Mouse (Mus musculus) CH12.LX (cell line): ENCODE measurements around the gene Disp3. TPM values are rescaled to one million over a fixed set of nuclear protein-coding genes. Genes with fewer than 3 reads are reported as not detected.

ENCODE experiments used
- DNase-seq: peaks from one replicate; pipeline ENCODE4 v3.0.0-alpha.2; 2013; ENCODE audit errors: extremely low read depth
- H3K27ac ChIP-seq: 2 replicates; pipeline ENCODE4 v1.5.1; 2012; ENCODE audit warnings: low read depth, mild to moderate bottlenecking, control low read depth, moderate library complexity; ENCODE audit not compliant: insufficient read depth
- H3K27me3 ChIP-seq: replicated peaks from 2 replicates; pipeline ENCODE3; 2012; ENCODE audit warnings: inconsistent platforms
- H3K36me3 ChIP-seq, 2 experiments: replicated peaks in 1 of 2; 2 replicates each; pipeline versions ENCODE3 to v1.6.1; 2012; ENCODE audit warnings: inconsistent platforms in 1 of 2, low read length in 1 of 2, mild to moderate bottlenecking in 1 of 2, mixed read lengths in 1 of 2, moderate library complexity in 1 of 2; ENCODE audit not compliant: control insufficient read depth in 1 of 2, insufficient read depth in 1 of 2
- H3K4me1 ChIP-seq, 2 experiments: 2 replicates each; pipeline ENCODE4 v1.6.1; 2012; ENCODE audit warnings: inconsistent platforms in 1 of 2, moderate library complexity in 1 of 2; ENCODE audit not compliant: insufficient read depth in 2 of 2, control insufficient read depth in 1 of 2
- H3K4me2 ChIP-seq: 2 replicates; pipeline ENCODE4 v1.6.1; 2012; ENCODE audit warnings: low read depth, mild to moderate bottlenecking, control low read depth; ENCODE audit not compliant: poor library complexity, insufficient read depth, severe bottlenecking
- H3K4me3 ChIP-seq, 3 experiments: fragments of 150-350 bp in 1 of 3; sonication (generic) in 1 of 3; replicated peaks in 1 of 3; 2 replicates each; pipeline versions ENCODE3 to v1.5.1; 2011 to 2012; ENCODE audit warnings: low read depth in 2 of 3, low read length in 2 of 3, mild to moderate bottlenecking in 2 of 3, moderate library complexity in 2 of 3, control low read depth in 1 of 3, improper control_type of control experiment in 1 of 3, inconsistent platforms in 1 of 3, mixed read lengths in 1 of 3; ENCODE audit not compliant: poor library complexity in 1 of 3
- H3K79me2 ChIP-seq: replicated peaks from 2 replicates; pipeline ENCODE4 v1.6.1; 2012; ENCODE audit warnings: mild to moderate bottlenecking, moderate library complexity; ENCODE audit not compliant: control insufficient read depth, poor library complexity, insufficient read depth, severe bottlenecking; ENCODE audit errors: extremely low read depth
- H3K9ac ChIP-seq: 2 replicates; pipeline ENCODE4 v1.6.1; 2012; ENCODE audit warnings: low read depth, mild to moderate bottlenecking, control low read depth, moderate library complexity; ENCODE audit not compliant: insufficient read depth
- H3K9me3 ChIP-seq: replicated peaks from 2 replicates; pipeline ENCODE3; 2012; ENCODE audit warnings: low read length, inconsistent platforms, mixed read lengths
- CTCF ChIP-seq, 2 experiments: IDR thresholded peaks in 1 of 2; conservative IDR thresholded peaks in 1 of 2; 2 replicates each; pipeline ENCODE4 v1.5.1; 2011 to 2012; ENCODE audit warnings: low read depth in 2 of 2, low read length in 2 of 2, improper control_type of control experiment in 1 of 2, inconsistent platforms in 1 of 2, mild to moderate bottlenecking in 1 of 2, moderate library complexity in 1 of 2
- IRF4 ChIP-seq: IDR thresholded peaks from 2 replicates; pipeline ENCODE4 v1.6.1; 2014; ENCODE audit warnings: low read depth, mild to moderate bottlenecking, inconsistent platforms, low read length, improper control_type of control experiment
- JUND ChIP-seq: conservative IDR thresholded peaks from 2 replicates; pipeline ENCODE4 v1.6.1; 2011; ENCODE audit warnings: low read depth, low read length, improper control_type of control experiment
- POLR2A ChIP-seq: IDR thresholded peaks from 2 replicates; pipeline ENCODE4 v1.6.1; 2011; ENCODE audit warnings: low read depth, mild to moderate bottlenecking, improper control_type of control experiment, low read length
- SIN3A ChIP-seq: IDR thresholded peaks from 2 replicates; pipeline ENCODE4 v1.6.1; 2012; ENCODE audit warnings: low read length, improper control_type of control experiment, inconsistent platforms
- SMC3 ChIP-seq: IDR thresholded peaks from 2 replicates; pipeline ENCODE4 v1.6.1; 2011; ENCODE audit warnings: low read depth, low read length, improper control_type of control experiment
- UBTF ChIP-seq: IDR thresholded peaks from 2 replicates; pipeline ENCODE4 v1.6.1; 2012; ENCODE audit warnings: low read depth, mild to moderate bottlenecking, inconsistent platforms, low read length, improper control_type of control experiment, moderate library complexity
- ZKSCAN1 ChIP-seq: IDR thresholded peaks from 2 replicates; pipeline ENCODE4 v1.6.1; 2012; ENCODE audit warnings: low read depth, inconsistent platforms, low read length, improper control_type of control experiment, borderline replicate concordance
- dilution Hi-C: fragments of 300-500 bp; cut with MboI; formaldehyde crosslinking; loops from 2 replicates; pipeline ENCODE4 v1.14.3; 2020; ENCODE audit warnings: low sequenced_read_pairs; ENCODE audit not compliant: extremely low pct_unique_long_range_greater_than_20kb, extremely low pct_ligation_motif_present
- in situ Hi-C: fragments of 300-500 bp; cut with MboI; formaldehyde crosslinking; loops from 3 replicates; pipeline ENCODE4 v1.14.3; 2019; ENCODE audit warnings: low sequenced_read_pairs, low pct_ligation_motif_present, low pct_unique_long_range_greater_than_20kb, mixed read lengths
- polyA plus RNA-seq: library from polyadenylated mRNA; unstranded; fragments of >175 nt; gene quantifications from 2 replicates; pipeline ENCODE4 v1.2.1, GENCODE M21; 2012; ENCODE audit warnings: low read depth; ENCODE audit not compliant: insufficient read length
- total RNA-seq, 2 experiments: library from RNA; depleted of rRNA; stranded (reverse); fragments of 300-350 nt in 1 of 2; fragments of >200 nt in 1 of 2; gene quantifications; 2 replicates each; pipeline ENCODE4 v1.2.3; 2012 to 2014

The Disp3 gene
- total and polyA plus RNA-seq, 3 experiments = not detected

DNA sequence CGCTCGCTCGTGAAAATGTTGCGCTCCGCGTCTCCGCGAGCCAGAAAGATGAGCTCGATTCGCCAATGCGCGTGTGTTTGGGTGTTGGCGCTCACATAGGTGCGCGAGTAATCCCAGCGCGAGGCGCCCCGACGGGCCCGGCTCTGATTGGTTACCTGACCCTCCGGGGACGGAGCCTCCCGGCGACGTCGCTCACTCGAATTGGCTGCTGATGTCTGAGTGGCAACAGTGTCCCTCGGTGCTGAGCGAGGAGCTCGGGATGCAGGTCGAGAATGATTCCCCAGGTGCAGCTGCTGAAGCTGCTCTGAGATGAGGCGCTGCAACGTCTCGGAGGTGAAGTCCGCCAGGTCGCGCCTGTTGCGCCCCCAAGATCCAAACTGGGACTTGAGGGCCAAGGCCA lies 16.1 kb downstream of the Disp3 start:
- no peaks in the 10 kb centered on the region for H3K79me2 ChIP-seq
- H3K4me2 ChIP-seq = no peak overlapping the region
- no peak overlapping the region for H3K27ac ChIP-seq
- DNase-seq = no peak
- no peak overlapping the region for H3K4me3 ChIP-seq
- H3K9ac ChIP-seq = no peak overlapping the region
- H3K4me1 ChIP-seq = no peaks in the 10 kb centered on the region
- dilution Hi-C loops = no loop called here
- no peaks in the 10 kb centered on the region for H3K9me3 ChIP-seq
- H3K36me3 ChIP-seq = no peaks in the 10 kb centered on the region
- in situ Hi-C loops = no loop called here
- H3K27me3 ChIP-seq = peaks cover 55% of the 10 kb centered on the region
- TF ChIP-seq JUND = no peak

DNA sequence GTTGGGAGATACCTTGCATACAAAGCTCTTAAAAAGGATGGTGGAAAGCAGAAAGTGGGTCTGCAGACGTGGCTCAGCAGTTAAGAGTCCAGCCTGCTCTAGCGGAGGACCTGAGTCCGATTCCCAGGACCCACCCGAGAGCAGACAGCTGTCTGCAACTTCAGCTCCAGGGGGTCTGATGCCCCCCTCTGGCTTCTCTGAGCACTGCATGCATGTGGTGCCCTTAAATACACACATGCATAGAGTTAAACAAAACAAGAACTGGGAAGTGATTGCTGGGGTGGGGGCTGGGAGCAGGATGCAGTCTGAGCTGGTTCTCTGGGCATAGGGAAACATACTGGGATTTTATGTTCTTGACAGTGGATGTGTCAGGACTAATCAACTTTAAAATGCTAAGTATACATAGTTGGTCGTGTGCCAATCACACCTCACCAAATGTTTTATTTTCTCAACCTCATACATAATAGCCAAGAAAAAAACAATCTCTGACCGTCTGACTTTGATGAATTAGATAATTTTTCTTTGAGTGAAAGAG lies 20.7 kb downstream of the Disp3 start:
- Histone ChIP-seq H3K36me3 (no peaks in the 10 kb centered on the region), H3K4me3 (no peak overlapping the region), H3K9me3 (peaks cover 4% of the 10 kb centered on the region), H3K27me3 (peaks cover 22% of the 10 kb centered on the region), H3K4me2 (no peak overlapping the region), H3K9ac (no peak overlapping the region), H3K4me1 (no peaks in the 10 kb centered on the region), H3K79me2 (no peaks in the 10 kb centered on the region), H3K27ac (no peak overlapping the region)
- TF ChIP-seq ZKSCAN1 = no peak
- 0 out of 4 replicates have a peak, but pooled peaks of 1 of the 2 experiments have one; percentile 2 for TF ChIP-seq CTCF (conservative IDR thresholded peaks at IDR 0.05 in 1 of 2, IDR thresholded peaks at IDR 0.05 in 1 of 2; ENCODE audit: low read depth in 2 of 2, low read length in 2 of 2)
- TF ChIP-seq UBTF = no peak
- no peak for DNase-seq
- in situ Hi-C loops (no loop called here), dilution Hi-C loops (no loop called here)

DNA sequence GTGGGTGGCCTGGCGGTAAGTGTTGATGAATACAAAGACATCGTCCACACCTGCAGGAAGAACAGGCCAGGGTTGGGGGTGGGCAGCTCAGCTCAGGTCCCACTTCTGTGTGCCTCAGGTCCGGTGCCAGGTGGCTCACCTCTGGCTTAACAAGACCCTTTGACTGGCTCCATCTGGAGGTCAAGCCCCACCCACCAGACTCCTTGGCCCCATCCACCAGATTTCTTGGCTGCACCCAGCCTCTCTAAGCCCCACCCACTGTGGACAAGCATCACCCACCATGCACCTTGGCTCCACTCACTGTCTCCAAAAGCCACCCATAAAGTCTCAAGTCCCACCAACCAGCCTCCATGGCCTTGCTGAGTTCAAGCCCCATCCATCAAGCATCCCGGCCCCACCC lies 27.8 kb downstream of the Disp3 start:
- no peaks in the 10 kb centered on the region for H3K36me3 ChIP-seq
- no peak for DNase-seq
- dilution Hi-C loops (no loop called here), in situ Hi-C loops (no loop called here)
- no peak overlapping the region for H3K9ac ChIP-seq
- H3K27ac ChIP-seq = no peak overlapping the region
- H3K27me3 ChIP-seq = peaks cover 34% of the 10 kb centered on the region
- no peak overlapping the region for H3K4me2 ChIP-seq
- TF ChIP-seq POLR2A (no peak), SIN3A (no peak), SMC3 (no peak)
- TF ChIP-seq, all 38 proteins: peak for 0
- Histone ChIP-seq H3K4me3 (no peak overlapping the region), H3K9me3 (peaks cover under 1% of the 10 kb centered on the region), H3K79me2 (no peaks in the 10 kb centered on the region), H3K4me1 (no peaks in the 10 kb centered on the region)

DNA sequence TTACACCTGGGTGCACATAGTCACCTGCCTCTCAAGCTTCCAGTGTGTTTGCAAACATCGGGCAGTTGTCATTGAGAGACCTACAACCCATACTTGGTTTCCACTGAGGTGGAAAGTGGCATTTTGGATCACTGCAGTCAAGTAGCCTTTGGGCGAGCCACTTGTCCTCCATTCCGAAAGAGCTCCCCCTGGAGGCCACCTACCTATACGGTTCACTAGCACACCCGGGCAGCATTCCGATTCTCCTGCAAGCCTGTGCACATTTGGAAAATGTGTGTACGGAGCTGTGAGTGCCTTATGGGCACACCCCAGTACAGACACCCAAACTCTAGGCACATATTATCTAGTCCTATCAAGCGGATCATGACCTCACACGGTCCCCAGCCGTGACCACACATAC lies 38.4 kb downstream of the Disp3 start:
- Histone ChIP-seq H3K4me1 (no peaks in the 10 kb centered on the region), H3K79me2 (no peaks in the 10 kb centered on the region), H3K27ac (no peak overlapping the region), H3K27me3 (peaks cover 30% of the 10 kb centered on the region), H3K4me2 (no peak overlapping the region), H3K9ac (no peak overlapping the region), H3K4me3 (no peak overlapping the region), H3K9me3 (peaks cover 4% of the 10 kb centered on the region), H3K36me3 (no peaks in the 10 kb centered on the region)
- TF ChIP-seq SMC3 (peak; percentile 47), IRF4 (no peak), CTCF (conservative IDR thresholded peaks at IDR 0.05 in 1 of 2, IDR thresholded peaks at IDR 0.05 in 1 of 2; ENCODE audit: low read depth in 2 of 2, low read length in 2 of 2) (peak; percentile 45 to 59; a peak in 3 of 4 replicates)
- in situ Hi-C loops = loop anchor here (10.0 kb wide), 1 partner anchor 75 kb away; no protein-coding TSS in a partner anchor
- peak; percentile 26 for DNase-seq
- dilution Hi-C loops = no loop called here
